Mouse (Mus musculus): ENCODE measurements around the gene Ergic3. TPM values are rescaled to one million over a fixed set of nuclear protein-coding genes. Genes with fewer than 3 reads are reported as not detected.

Gene Ergic3
- polyA plus RNA-seq, 1 experiment from 2014 or later: 462 TPM

DNA sequence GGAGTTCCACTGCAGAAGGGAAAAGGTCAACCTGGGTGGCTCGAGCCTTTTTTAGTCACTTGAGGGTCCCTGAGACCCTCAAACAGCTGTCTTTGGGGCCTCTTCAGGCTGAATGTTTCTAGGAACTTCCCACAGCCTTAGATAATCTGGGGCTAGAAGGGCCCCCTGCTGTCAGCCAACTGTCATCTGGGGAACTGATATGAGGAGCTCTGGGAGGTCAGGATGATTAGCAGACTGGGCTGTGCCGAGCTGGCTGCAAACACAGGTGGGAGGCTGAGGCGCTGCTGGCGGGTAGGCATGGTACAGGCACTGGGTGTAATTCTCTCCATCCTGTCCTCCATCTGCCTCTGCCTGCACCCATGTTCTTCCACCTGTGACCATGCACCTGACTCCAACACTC is 18.8 kb upstream of the Ergic3 start:
- H3K4me3 ChIP-seq (replicated peaks; ENCODE audit: low read length): no peak overlapping the region
- DNase-seq (ENCODE audit: low spot score): no peak
- no peaks in the 10 kb centered on the region for H3K4me1 ChIP-seq (replicated peaks; ENCODE audit: control insufficient read depth, insufficient read depth, low read length)
- no peaks in the 10 kb centered on the region for H3K9me3 ChIP-seq (ENCODE audit: control insufficient read depth, low read length)
- H3K4me2 ChIP-seq (replicated peaks): no peak overlapping the region
- ATAC-seq (ENCODE audit: low FRiP score): no peak
- WGBS: 80% methylated on average over 4 of the region's 4 CpGs
- no peak overlapping the region for H3K9ac ChIP-seq
- no peaks in the 10 kb centered on the region for H3K27me3 ChIP-seq (ENCODE audit: control insufficient read depth, insufficient read depth, low read length)
- peaks cover 99% of the 10 kb centered on the region for H3K36me3 ChIP-seq (replicated peaks; ENCODE audit: control insufficient read depth, insufficient read depth)
- no peak overlapping the region for H3K27ac ChIP-seq

DNA sequence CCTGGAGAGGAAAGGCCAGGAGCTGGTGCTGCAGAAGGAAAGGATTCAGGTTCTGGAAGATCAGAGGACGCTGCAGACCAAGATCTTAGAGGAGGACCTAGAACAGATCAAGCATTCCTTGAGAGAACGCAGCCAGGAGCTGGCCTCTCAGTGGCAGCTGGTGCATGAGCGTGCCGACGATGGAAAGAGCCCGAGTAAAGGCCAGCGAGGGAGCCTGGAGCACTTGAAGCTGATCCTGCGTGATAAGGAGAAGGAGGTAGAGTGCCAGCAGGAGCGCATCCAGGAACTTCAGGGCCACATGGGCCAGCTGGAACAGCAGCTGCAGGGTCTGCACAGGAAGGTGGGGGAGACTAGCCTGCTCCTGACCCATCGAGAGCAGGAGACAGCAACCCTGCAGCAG is 16.7 kb upstream of the Ergic3 start:
- no peak for DNase-seq (ENCODE audit: low spot score)

DNA sequence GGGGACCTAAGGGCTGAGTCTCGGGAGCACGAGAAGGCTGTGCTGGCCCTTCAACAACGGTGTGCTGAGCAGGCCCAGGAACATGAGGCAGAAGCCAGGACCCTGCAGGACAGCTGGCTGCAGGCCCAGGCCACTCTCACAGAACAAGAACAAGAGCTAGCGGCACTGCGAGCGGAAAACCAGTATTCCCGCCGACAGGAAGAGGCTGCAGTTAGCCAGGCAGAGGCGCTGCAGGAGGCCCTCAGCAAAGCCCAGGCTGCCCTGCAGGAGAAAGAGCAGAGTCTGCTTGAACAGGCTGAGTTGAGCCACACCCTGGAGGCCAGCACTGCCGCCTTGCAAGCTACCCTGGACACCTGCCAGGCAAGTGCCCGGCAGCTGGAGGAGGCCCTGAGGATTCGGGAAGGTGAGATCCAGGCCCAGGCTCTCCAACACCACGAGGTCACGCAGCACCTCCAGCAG is 16.0 kb upstream of the Ergic3 start:
- no peaks in the 10 kb centered on the region for H3K4me1 ChIP-seq (replicated peaks; ENCODE audit: control insufficient read depth, insufficient read depth, low read length)
- H3K4me2 ChIP-seq (replicated peaks): no peak overlapping the region
- DNase-seq (ENCODE audit: low spot score): peak; percentile 44
- H3K36me3 ChIP-seq (replicated peaks; ENCODE audit: control insufficient read depth, insufficient read depth): peaks cover 99% of the 10 kb centered on the region
- H3K9ac ChIP-seq: no peak overlapping the region
- 87% methylated on average over 14 of the region's 14 CpGs for WGBS
- no peak overlapping the region for H3K27ac ChIP-seq
- H3K9me3 ChIP-seq (ENCODE audit: control insufficient read depth, low read length): no peaks in the 10 kb centered on the region
- no peak for ATAC-seq (ENCODE audit: low FRiP score)
- H3K27me3 ChIP-seq (ENCODE audit: control insufficient read depth, insufficient read depth, low read length): no peaks in the 10 kb centered on the region
- H3K4me3 ChIP-seq (replicated peaks; ENCODE audit: low read length): no peak overlapping the region

More for the DNA sequence above, 16.7 kb upstream of the Ergic3 start:
- no peak overlapping the region for H3K4me3 ChIP-seq (replicated peaks; ENCODE audit: low read length)
- H3K36me3 ChIP-seq (replicated peaks; ENCODE audit: control insufficient read depth, insufficient read depth): peaks cover 99% of the 10 kb centered on the region
- 99% methylated on average over 10 of the region's 10 CpGs for WGBS
- H3K9ac ChIP-seq: no peak overlapping the region
- H3K27me3 ChIP-seq (ENCODE audit: control insufficient read depth, insufficient read depth, low read length): no peaks in the 10 kb centered on the region
- H3K27ac ChIP-seq: no peak overlapping the region
- H3K4me2 ChIP-seq (replicated peaks): no peak overlapping the region
- no peaks in the 10 kb centered on the region for H3K4me1 ChIP-seq (replicated peaks; ENCODE audit: control insufficient read depth, insufficient read depth, low read length)
- no peaks in the 10 kb centered on the region for H3K9me3 ChIP-seq (ENCODE audit: control insufficient read depth, low read length)
- ATAC-seq (ENCODE audit: low FRiP score): no peak

DNA sequence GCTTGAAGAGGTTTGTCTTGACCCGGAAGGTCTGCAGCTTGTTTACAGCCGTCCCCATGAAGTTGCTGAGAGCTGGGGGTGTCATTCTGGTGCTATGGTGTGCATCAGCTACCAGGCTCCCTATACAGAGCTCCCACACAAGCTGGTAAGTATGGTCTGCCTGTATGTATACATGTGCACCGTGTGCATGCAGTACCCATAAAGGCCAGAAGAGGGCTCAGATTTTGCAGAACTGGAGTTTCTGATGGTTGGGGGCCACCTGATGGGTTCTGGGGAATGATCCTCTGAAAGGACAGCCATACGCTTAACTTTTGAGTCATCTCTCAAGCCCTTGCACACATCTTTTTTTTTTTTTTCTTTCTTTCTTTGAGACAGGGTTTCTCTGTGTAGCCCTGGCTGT is 2.5 kb upstream of the Ergic3 start:
- Histone ChIP-seq H3K9me3 (ENCODE audit: control insufficient read depth, low read length) (no peaks in the 10 kb centered on the region), H3K27me3 (ENCODE audit: control insufficient read depth, insufficient read depth, low read length) (no peaks in the 10 kb centered on the region), H3K27ac (no peak overlapping the region), H3K36me3 (replicated peaks; ENCODE audit: control insufficient read depth, insufficient read depth) (peaks cover 25% of the 10 kb centered on the region), H3K4me3 (replicated peaks; ENCODE audit: low read length) (no peak overlapping the region), H3K9ac (no peak overlapping the region), H3K4me2 (replicated peaks) (no peak overlapping the region), H3K4me1 (replicated peaks; ENCODE audit: control insufficient read depth, insufficient read depth, low read length) (peaks cover 11% of the 10 kb centered on the region)
- 92% methylated on average over 4 of the region's 4 CpGs for WGBS
- DNase-seq (ENCODE audit: low spot score): no peak
- ATAC-seq (ENCODE audit: low FRiP score): no peak

DNA sequence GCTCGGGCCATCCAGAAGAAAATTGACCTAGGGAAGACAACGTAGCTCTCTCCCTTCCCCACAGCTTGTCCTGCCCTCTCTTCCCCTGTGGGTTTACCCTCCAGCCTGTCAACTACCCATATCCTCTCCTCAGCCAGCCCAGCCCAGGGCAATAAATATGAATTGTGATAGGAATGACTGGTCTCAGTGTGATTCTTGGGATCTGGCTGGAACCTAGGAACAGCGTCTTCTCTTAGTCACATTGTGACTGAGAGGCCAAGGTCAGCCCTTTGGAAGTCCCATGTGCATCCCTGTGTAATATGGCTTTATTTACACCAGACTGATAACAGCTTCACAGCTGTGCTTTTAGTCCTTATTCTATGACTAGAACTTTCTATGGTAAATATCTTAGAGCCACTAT is 10.3 kb downstream of the Ergic3 start:
- H3K27ac ChIP-seq: no peak overlapping the region
- no peaks in the 10 kb centered on the region for H3K4me1 ChIP-seq (replicated peaks; ENCODE audit: control insufficient read depth, insufficient read depth, low read length)
- no peaks in the 10 kb centered on the region for H3K27me3 ChIP-seq (ENCODE audit: control insufficient read depth, insufficient read depth, low read length)
- WGBS: 90% methylated on average over 3 of the region's 3 CpGs
- H3K4me3 ChIP-seq (replicated peaks; ENCODE audit: low read length): no peak overlapping the region
- DNase-seq (ENCODE audit: low spot score): no peak
- H3K9me3 ChIP-seq (ENCODE audit: control insufficient read depth, low read length): no peaks in the 10 kb centered on the region
- ATAC-seq (ENCODE audit: low FRiP score): no peak
- H3K4me2 ChIP-seq (replicated peaks): no peak overlapping the region
- peaks cover 70% of the 10 kb centered on the region for H3K36me3 ChIP-seq (replicated peaks; ENCODE audit: control insufficient read depth, insufficient read depth)
- H3K9ac ChIP-seq: no peak overlapping the region

DNA sequence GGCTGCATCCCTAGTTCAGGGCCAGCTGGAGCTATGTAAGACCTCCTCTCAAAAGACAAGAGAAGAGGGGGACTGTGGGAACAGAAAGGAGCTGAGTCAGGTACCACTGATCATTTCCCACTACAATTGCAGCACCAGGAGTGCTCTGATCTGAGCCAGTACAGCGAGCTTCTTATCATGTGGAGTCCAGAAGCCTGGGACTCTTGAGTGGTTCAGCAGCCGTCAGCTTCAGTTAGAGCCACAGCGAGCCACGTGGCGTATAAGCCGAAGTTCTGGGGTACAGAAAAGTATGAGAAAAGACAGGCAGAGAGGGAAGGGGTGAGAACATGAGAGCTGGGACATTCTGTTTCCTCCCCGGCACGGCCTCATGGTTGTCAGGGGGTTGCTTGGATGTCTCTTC is 13.4 kb downstream of the Ergic3 start:
- ATAC-seq (ENCODE audit: low FRiP score) (no peak), DNase-seq (ENCODE audit: low spot score) (no peak)
- Histone ChIP-seq H3K9ac (no peak overlapping the region), H3K4me1 (replicated peaks; ENCODE audit: control insufficient read depth, insufficient read depth, low read length) (no peaks in the 10 kb centered on the region), H3K27me3 (ENCODE audit: control insufficient read depth, insufficient read depth, low read length) (no peaks in the 10 kb centered on the region), H3K27ac (no peak overlapping the region), H3K4me3 (replicated peaks; ENCODE audit: low read length) (no peak overlapping the region), H3K36me3 (replicated peaks; ENCODE audit: control insufficient read depth, insufficient read depth) (peaks cover 39% of the 10 kb centered on the region), H3K9me3 (ENCODE audit: control insufficient read depth, low read length) (no peaks in the 10 kb centered on the region), H3K4me2 (replicated peaks) (no peak overlapping the region)
- WGBS: 91% methylated on average over 8 of the region's 8 CpGs

DNA sequence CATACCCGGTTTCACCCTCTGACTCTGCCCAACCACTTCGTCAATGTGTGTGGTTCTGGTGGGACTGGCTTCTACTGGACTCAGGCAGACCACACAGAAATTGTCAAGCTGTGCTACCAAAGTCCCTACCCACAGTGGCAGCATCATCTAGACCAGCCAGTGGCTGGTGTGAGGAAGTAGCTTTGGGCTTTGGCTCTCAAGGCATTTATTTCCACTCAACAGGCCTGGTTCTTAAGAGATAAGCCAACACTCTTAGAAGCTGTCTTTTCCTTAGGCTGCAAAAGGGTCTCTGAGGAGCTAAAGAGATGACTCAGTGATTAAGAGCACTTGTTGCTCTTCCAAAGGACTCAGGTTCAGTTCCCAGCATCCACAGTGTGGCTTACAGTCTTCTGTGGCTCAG is 13.9 kb downstream of the Ergic3 start:
- Histone ChIP-seq H3K27me3 (ENCODE audit: control insufficient read depth, insufficient read depth, low read length) (no peaks in the 10 kb centered on the region), H3K27ac (no peak overlapping the region), H3K4me2 (replicated peaks) (no peak overlapping the region), H3K9ac (no peak overlapping the region), H3K4me3 (replicated peaks; ENCODE audit: low read length) (no peak overlapping the region), H3K36me3 (replicated peaks; ENCODE audit: control insufficient read depth, insufficient read depth) (peaks cover 33% of the 10 kb centered on the region), H3K4me1 (replicated peaks; ENCODE audit: control insufficient read depth, insufficient read depth, low read length) (no peaks in the 10 kb centered on the region), H3K9me3 (ENCODE audit: control insufficient read depth, low read length) (no peaks in the 10 kb centered on the region)
- WGBS: 85% methylated on average over 2 of the region's 2 CpGs
- ATAC-seq (ENCODE audit: low FRiP score) (no peak), DNase-seq (ENCODE audit: low spot score) (no peak)

DNA sequence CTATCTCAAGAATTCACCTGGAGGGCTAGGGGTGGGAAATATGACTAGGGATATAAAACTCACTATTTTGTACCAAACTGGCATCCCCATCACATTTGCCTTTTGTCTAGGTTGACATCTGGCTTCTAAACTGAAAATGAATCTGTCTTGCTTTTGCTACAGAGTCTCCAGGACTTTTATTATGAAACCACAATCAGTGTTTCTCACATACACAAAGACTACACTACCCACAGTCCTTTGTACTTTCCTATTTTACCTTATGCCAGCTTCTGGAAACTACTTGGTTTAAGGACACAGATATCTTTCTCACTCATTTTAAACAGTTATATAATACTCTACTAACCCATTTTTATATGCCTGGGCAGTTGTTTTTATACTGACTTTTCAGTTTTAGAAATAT is 17.6 kb downstream of the Ergic3 start:
- no peak overlapping the region for H3K4me3 ChIP-seq (replicated peaks; ENCODE audit: low read length)
- ATAC-seq (ENCODE audit: low FRiP score) (no peak), DNase-seq (ENCODE audit: low spot score) (no peak)
- no peaks in the 10 kb centered on the region for H3K36me3 ChIP-seq (replicated peaks; ENCODE audit: control insufficient read depth, insufficient read depth)
- H3K4me2 ChIP-seq (replicated peaks): no peak overlapping the region
- H3K9ac ChIP-seq: no peak overlapping the region
- no peaks in the 10 kb centered on the region for H3K9me3 ChIP-seq (ENCODE audit: control insufficient read depth, low read length)
- no peak overlapping the region for H3K27ac ChIP-seq
- no peaks in the 10 kb centered on the region for H3K27me3 ChIP-seq (ENCODE audit: control insufficient read depth, insufficient read depth, low read length)
- no peaks in the 10 kb centered on the region for H3K4me1 ChIP-seq (replicated peaks; ENCODE audit: control insufficient read depth, insufficient read depth, low read length)

DNA sequence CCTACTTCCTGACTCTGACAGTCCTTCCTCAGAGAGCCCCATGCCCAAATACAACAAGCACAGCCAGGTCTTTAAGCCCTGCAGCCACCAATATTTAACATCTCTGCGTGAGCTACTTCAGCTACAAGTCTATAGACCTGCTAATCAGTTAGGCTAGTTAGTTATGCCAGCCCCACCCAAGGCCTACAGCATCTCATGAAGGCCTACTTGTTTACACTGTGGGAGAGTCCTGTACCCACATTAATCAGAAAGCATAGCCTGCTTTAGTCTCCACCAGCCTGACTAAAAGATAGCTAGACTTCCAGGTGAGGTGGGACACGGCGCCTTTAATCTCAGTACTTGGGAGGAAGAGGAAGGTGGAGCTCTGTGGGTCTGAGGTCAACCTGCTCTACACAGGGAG is 31.5 kb downstream of the Ergic3 start:
- no peaks in the 10 kb centered on the region for H3K9me3 ChIP-seq (ENCODE audit: control insufficient read depth, low read length)
- WGBS: 91% methylated on average over 3 of the region's 3 CpGs
- no peak overlapping the region for H3K4me3 ChIP-seq (replicated peaks; ENCODE audit: low read length)
- H3K4me2 ChIP-seq (replicated peaks): no peak overlapping the region
- no peaks in the 10 kb centered on the region for H3K4me1 ChIP-seq (replicated peaks; ENCODE audit: control insufficient read depth, insufficient read depth, low read length)
- no peaks in the 10 kb centered on the region for H3K36me3 ChIP-seq (replicated peaks; ENCODE audit: control insufficient read depth, insufficient read depth)
- DNase-seq (ENCODE audit: low spot score) (no peak), ATAC-seq (ENCODE audit: low FRiP score) (no peak)
- H3K27me3 ChIP-seq (ENCODE audit: control insufficient read depth, insufficient read depth, low read length): no peaks in the 10 kb centered on the region
- no peak overlapping the region for H3K9ac ChIP-seq
- H3K27ac ChIP-seq: no peak overlapping the region

DNA sequence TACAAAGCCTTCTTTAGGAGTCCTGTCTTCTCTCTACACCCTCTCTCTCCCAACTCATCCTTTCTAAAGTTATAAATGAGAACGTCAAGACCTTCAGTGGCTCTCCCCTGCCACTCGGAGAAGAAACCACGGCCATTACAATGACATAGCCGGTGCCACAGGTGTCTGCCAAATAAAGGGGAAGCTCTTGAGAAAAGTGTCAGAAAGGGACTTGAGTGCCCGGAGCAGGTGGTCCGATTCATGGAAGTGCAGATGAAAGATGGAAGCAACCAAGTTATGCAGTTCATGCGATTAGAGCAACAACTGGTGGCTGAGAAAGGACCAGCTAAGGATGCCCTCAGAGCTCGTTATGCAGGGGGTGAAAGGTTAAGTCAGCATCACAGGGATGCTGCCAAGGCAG is 35.1 kb downstream of the Ergic3 start:
- Histone ChIP-seq H3K27me3 (ENCODE audit: control insufficient read depth, insufficient read depth, low read length) (no peaks in the 10 kb centered on the region), H3K9me3 (ENCODE audit: control insufficient read depth, low read length) (no peaks in the 10 kb centered on the region), H3K4me1 (replicated peaks; ENCODE audit: control insufficient read depth, insufficient read depth, low read length) (no peaks in the 10 kb centered on the region), H3K4me3 (replicated peaks; ENCODE audit: low read length) (no peak overlapping the region), H3K27ac (no peak overlapping the region), H3K36me3 (replicated peaks; ENCODE audit: control insufficient read depth, insufficient read depth) (no peaks in the 10 kb centered on the region), H3K9ac (no peak overlapping the region), H3K4me2 (replicated peaks) (no peak overlapping the region)
- no peak for DNase-seq (ENCODE audit: low spot score)
- ATAC-seq (ENCODE audit: low FRiP score): no peak
- 89% methylated on average over 8 of the region's 8 CpGs for WGBS

Measured in hindbrain, embryonic 14.5 days (tissue).